Mouse (Mus musculus) kidney, adult 2 months (tissue): ENCODE data around the gene Ercc8. TPM values are rescaled to one million over a fixed set of nuclear protein-coding genes. Genes with fewer than 3 reads are reported as not detected.

Experiments
- DNase-seq: peaks from one replicate; pipeline ENCODE4 v3.0.0; 2021
- H3K27ac ChIP-seq: fragments of 200-500 bp; 2 replicates; pipeline ENCODE4 v1.5.1; 2012; ENCODE audit warnings: low read depth, low read length, control low read depth, inconsistent platforms; ENCODE audit not compliant: insufficient read depth
- H3K27me3 ChIP-seq: fragments of 200-500 bp; replicated peaks from 2 replicates; pipeline ENCODE4 v1.6.1; 2012; ENCODE audit warnings: mild to moderate bottlenecking, moderate library complexity, low read length, inconsistent platforms; ENCODE audit not compliant: control insufficient read depth, insufficient read depth
- H3K36me3 ChIP-seq: fragments of 200-500 bp; 2 replicates; pipeline ENCODE4 v1.6.1; 2012; ENCODE audit warnings: mild to moderate bottlenecking, moderate library complexity, low read length, inconsistent platforms; ENCODE audit not compliant: control insufficient read depth, insufficient read depth
- H3K4me1 ChIP-seq: fragments of 200-500 bp; 2 replicates; pipeline ENCODE4 v1.6.1; 2011; ENCODE audit warnings: low read length; ENCODE audit not compliant: control insufficient read depth, insufficient read depth
- H3K4me3 ChIP-seq: fragments of 200-500 bp; 2 replicates; pipeline ENCODE4 v1.5.1; 2011; ENCODE audit warnings: mild to moderate bottlenecking, low read depth, low read length, control low read depth; ENCODE audit not compliant: insufficient read depth
- CTCF ChIP-seq: fragments of 200-500 bp; conservative IDR thresholded peaks from 2 replicates; pipeline ENCODE4 v1.5.1; 2011; ENCODE audit warnings: low read depth, mild to moderate bottlenecking, control low read depth, low read length, moderate library complexity, mixed read lengths; ENCODE audit not compliant: insufficient read depth, insufficient read length
- POLR2A ChIP-seq: fragments of 200-500 bp; IDR thresholded peaks from one replicate; pipeline ENCODE4 v1.6.1; 2011; ENCODE audit warnings: low read depth, low read length, control low read depth
- WGBS: fragments of 180-500 bp; shearing (Covaris S2); methylation state at CpG from one replicate; pipeline ENCODE4 v1.1.7; 2018; 5-methylcytosine and 5-hydroxymethylcytosine counted together
- polyA plus RNA-seq: library from polyadenylated mRNA; depleted of rRNA; stranded (reverse); fragments of >200 nt; gene quantifications from 2 replicates; pipeline ENCODE4 v1.2.3, GENCODE M21; 2012; rRNA removed

Gene Ercc8
- polyA plus RNA-seq, 1 experiment: 6.4 TPM

- WGBS: 6% methylated on average over 12 of the region's 12 CpGs
- no peaks in the 10 kb centered on the region for H3K36me3 ChIP-seq
- peak; percentile 55 for DNase-seq
- H3K27me3 ChIP-seq: no peaks in the 10 kb centered on the region
- H3K4me1 ChIP-seq: peaks cover 16% of the 10 kb centered on the region
- H3K4me3 ChIP-seq: peak overlapping the region; percentile 95
- no peak for TF ChIP-seq POLR2A
- no peak for TF ChIP-seq CTCF
- H3K27ac ChIP-seq: peak overlapping the region; percentile 84
Measured at GRCm38 (mm10) chr13:108215231-108215780, 56.8 kb downstream of the Ercc8 start.

DNA sequence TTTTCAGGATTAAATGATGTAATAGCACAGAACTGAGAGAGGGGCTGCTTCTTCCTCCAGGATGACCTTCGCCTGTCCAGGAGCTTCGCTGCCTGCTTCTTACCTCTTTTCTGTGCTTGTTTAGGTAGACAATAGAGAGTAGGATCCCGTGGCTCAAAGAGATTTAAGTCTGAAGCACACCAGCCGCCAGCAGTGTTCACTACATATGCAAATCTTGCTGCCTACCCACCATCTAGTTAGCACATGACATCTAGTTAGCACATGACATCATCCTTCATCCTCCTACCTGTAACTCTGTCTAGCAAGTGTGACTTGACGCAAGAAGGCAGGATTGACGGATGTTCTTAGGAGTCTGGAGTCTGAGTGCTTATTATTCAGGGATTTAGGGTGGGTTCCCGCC is 61.2 kb downstream of the Ercc8 start:
- no peak overlapping the region for H3K4me3 ChIP-seq
- H3K36me3 ChIP-seq: no peaks in the 10 kb centered on the region
- H3K27ac ChIP-seq: no peak overlapping the region
- no peak for DNase-seq
- WGBS: 86% methylated on average over 7 of the region's 7 CpGs
- H3K27me3 ChIP-seq: no peaks in the 10 kb centered on the region
- no peaks in the 10 kb centered on the region; the same call in 1 of the 2 replicates for H3K4me1 ChIP-seq
- TF ChIP-seq POLR2A (no peak), CTCF (no peak)

DNA sequence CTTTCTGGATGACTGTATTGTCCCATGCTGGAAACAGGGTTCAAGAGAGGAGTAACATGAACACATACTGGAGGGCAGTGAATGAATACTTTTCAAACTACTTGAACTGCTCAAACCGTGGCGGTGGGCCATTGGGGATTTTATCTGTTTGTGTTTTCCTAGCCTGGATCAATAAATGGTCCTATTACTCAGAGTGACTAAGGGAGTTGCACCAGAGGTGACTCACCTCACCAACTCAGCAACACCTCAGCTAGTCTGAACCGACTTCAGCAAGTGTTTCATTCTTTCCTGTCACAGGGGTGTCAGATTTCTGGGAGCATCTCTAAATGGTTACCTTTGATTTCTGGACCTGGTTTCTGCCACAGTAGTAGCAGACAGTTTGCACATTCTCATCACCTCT is 70.7 kb downstream of the Ercc8 start:
- DNase-seq: no peak
- Histone ChIP-seq H3K27ac (peak overlapping the region; percentile 76; the same call in 1 of the 2 replicates), H3K4me3 (no peak overlapping the region), H3K4me1 (peaks cover 16% of the 10 kb centered on the region; the same call in 1 of the 2 replicates), H3K36me3 (no peaks in the 10 kb centered on the region), H3K27me3 (no peaks in the 10 kb centered on the region)
- 46% methylated on average over 3 of the region's 3 CpGs for WGBS
- TF ChIP-seq CTCF (no peak), POLR2A (no peak)

DNA sequence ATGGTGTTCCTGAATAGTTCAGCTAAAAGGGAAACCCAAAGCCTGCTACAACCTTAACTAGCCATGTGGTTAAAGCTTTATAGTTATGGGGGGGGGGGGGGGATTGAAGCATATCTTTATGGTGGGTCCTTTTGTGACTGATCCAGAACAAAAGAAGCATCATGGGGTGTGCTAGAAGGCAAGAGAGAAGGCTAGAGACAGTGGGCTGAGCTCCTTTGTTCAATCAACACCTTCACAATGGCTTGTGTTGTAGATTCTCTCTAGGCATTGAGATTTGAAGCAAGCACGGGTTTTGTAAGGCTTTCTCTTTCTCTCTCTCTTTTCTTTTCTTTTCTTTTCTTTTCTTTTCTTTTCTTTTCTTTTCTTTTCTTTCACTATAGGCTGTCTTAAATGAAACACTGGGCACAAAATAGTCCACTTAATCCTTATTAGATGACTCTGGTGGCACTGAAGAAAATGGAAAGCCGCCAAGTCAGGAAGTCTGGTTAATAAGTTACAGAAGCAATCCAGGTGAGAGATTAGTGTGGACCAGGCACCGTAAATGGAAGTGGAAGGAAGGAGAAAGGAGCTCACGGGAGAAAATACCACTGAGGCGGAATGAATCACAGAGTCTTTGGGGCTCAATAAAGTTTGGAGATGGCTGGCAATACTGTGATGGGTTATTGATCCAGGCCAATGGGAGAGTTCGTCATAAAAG is 71.3 kb downstream of the Ercc8 start:
- WGBS: 37% methylated on average over 6 of the region's 6 CpGs
- H3K4me1 ChIP-seq: peaks cover 16% of the 10 kb centered on the region; the same call in 1 of the 2 replicates

GRCm38 (mm10) chr13:108240012-108240411 is 81.5 kb downstream of the Ercc8 start:
- WGBS: 23% methylated on average over 4 of the region's 4 CpGs
- no peak for DNase-seq
- no peak overlapping the region; the same call in 1 of the 2 replicates for H3K27ac ChIP-seq
- no peak for TF ChIP-seq POLR2A
- TF ChIP-seq CTCF: no peak
- peaks cover 7% of the 10 kb centered on the region for H3K4me1 ChIP-seq
- H3K36me3 ChIP-seq: no peaks in the 10 kb centered on the region
- H3K27me3 ChIP-seq: no peaks in the 10 kb centered on the region
- H3K4me3 ChIP-seq: no peak overlapping the region

More for the DNA sequence above, 71.3 kb downstream of the Ercc8 start:
- no peaks in the 10 kb centered on the region for H3K36me3 ChIP-seq
- H3K27ac ChIP-seq: peak overlapping the region; percentile 81
- TF ChIP-seq CTCF (no peak), POLR2A (no peak)
- H3K27me3 ChIP-seq: no peaks in the 10 kb centered on the region
- H3K4me3 ChIP-seq: no peak overlapping the region
- DNase-seq: peak; percentile 92

GRCm38 (mm10) chr13:108241715-108242114 is 83.2 kb downstream of the Ercc8 start:
- H3K36me3 ChIP-seq: no peaks in the 10 kb centered on the region
- H3K27me3 ChIP-seq: no peaks in the 10 kb centered on the region
- H3K4me3 ChIP-seq: no peak overlapping the region
- no peak for DNase-seq
- no peak for TF ChIP-seq CTCF
- no peak for TF ChIP-seq POLR2A
- H3K4me1 ChIP-seq: peaks cover 11% of the 10 kb centered on the region
- WGBS: 73% methylated on average over 5 of the region's 5 CpGs
- H3K27ac ChIP-seq: no peak overlapping the region

Other genes with a start within 250 kb of the Ercc8 start
- 7.9 and 12.5 TPM in 2 replicates for gene Smim15, start 114.3 kb upstream of the Ercc8 start, polyA plus RNA-seq
- gene Ndufaf2, start 108 bp upstream of the Ercc8 start, polyA plus RNA-seq: 8.6 and 17.6 TPM in 2 replicates
- gene Elovl7, start 55.7 kb downstream of the Ercc8 start, polyA plus RNA-seq: 17.2 and 20.9 TPM in 2 replicates
- 10.9 and 11.2 TPM in 2 replicates for gene Depdc1b, start 157.6 kb downstream of the Ercc8 start, polyA plus RNA-seq